Comparison of ENCODE assay signal across 22 mouse cellular contexts in the genomic region with DNA sequence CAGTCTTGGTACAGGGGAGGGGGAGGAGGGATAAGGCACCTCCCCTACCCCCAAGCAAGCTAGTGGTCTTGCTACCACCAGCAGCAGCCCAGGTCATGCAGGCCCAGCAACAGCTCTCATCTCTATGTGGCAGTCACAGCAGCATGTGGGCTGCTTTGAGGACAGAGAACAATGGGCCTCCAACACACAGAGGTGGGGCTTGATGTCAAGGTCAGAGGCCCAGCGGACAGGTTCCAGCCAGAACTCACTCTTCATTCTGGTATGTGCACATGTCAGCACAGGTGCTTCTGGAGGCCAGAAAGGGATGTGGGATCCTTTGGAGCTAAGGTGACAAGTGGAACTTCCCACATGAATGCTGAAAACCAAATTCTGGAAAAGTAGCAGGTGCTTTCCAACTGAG.
A peak's percentile ranks its signal among the peaks of the same experiment; 100 is the strongest.
DNase-seq lines count a peak whose midpoint lies in the region; ATAC-seq lines count a peak whose summit lies in the region.
"Had no signal": no experiment of that assay in that cellular context is flagged by ENCODE, and none has a peak within 500 bp of the region (broad histone marks: within the 10 kb centered on the region; RNA-seq: fewer than 3 reads in every experiment).

No protein-coding gene starts in this region.

- no peaks in the 10 kb centered on the region for H3K9me3 ChIP-seq in heart, embryonic 11.5 days (replicated peaks; ENCODE audit: control insufficient read depth, low read length)
- H3K9me3 ChIP-seq: embryonic facial prominence, embryonic 15.5 days; heart, embryonic 13.5 days; hindbrain, embryonic 15.5 days; intestine, embryonic 15.5 days; liver, embryonic 13.5 days; midbrain, embryonic 15.5 days had no signal

- H3K27ac ChIP-seq in heart, embryonic 11.5 days (ENCODE audit: low read depth, low read length), result no peak overlapping the region
- H3K27ac ChIP-seq: embryonic facial prominence, embryonic 15.5 days; heart, embryonic 13.5 days; hindbrain, embryonic 15.5 days; intestine, embryonic 15.5 days; left cerebral cortex, adult 2 months; liver, embryonic 13.5 days; macrophage; midbrain, embryonic 15.5 days had no signal

- H3K27me3 ChIP-seq in heart, embryonic 11.5 days (ENCODE audit: control insufficient read depth, insufficient read depth, low read length), result no peaks in the 10 kb centered on the region
- H3K27me3 ChIP-seq: CH12.LX; embryonic facial prominence, embryonic 15.5 days; heart, embryonic 13.5 days; hindbrain, embryonic 15.5 days; intestine, embryonic 15.5 days; liver, embryonic 13.5 days; midbrain, embryonic 15.5 days had no signal

- no peak for ATAC-seq in heart, embryonic 11.5 days (replicated peaks; ENCODE audit: insufficient number of reproducible peaks, low FRiP score, low TSS enrichment)
- ATAC-seq: forebrain, embryonic 16.5 days; intestine, embryonic 15.5 days; midbrain, embryonic 15.5 days had no signal

- WGBS in heart, embryonic 11.5 days (ENCODE audit: insufficient replicate concordance), result 78% methylated on average over 1 of the region's 1 CpGs

- no peak overlapping the region for H3K4me2 ChIP-seq in heart, embryonic 11.5 days
- H3K4me2 ChIP-seq: embryonic facial prominence, embryonic 15.5 days; heart, embryonic 13.5 days; hindbrain, embryonic 15.5 days; intestine, embryonic 15.5 days; liver, embryonic 13.5 days; midbrain, embryonic 15.5 days had no signal

- no peak overlapping the region for H3K9ac ChIP-seq in heart, embryonic 11.5 days (ENCODE audit: low read depth, low read length)
- H3K9ac ChIP-seq: embryonic facial prominence, embryonic 15.5 days; heart, embryonic 13.5 days; hindbrain, embryonic 15.5 days; intestine, embryonic 15.5 days; liver, embryonic 13.5 days; midbrain, embryonic 15.5 days had no signal

- H3K36me3 ChIP-seq in heart, embryonic 11.5 days (ENCODE audit: control insufficient read depth, insufficient read depth, low read length), result no peaks in the 10 kb centered on the region
- H3K36me3 ChIP-seq: embryonic facial prominence, embryonic 15.5 days; heart, embryonic 13.5 days; hindbrain, embryonic 15.5 days; intestine, embryonic 15.5 days; liver, embryonic 13.5 days; midbrain, embryonic 15.5 days had no signal

- no peak overlapping the region for H3K4me3 ChIP-seq in heart, embryonic 11.5 days (ENCODE audit: low read depth, low read length)
- H3K4me3 ChIP-seq: embryonic facial prominence, embryonic 15.5 days; heart, embryonic 13.5 days; hindbrain, embryonic 15.5 days; intestine, embryonic 15.5 days; left cerebral cortex, adult 2 months; liver, embryonic 13.5 days; midbrain, embryonic 15.5 days had no signal

- DNase-seq in heart, adult 11 months, result peak; percentile 88
- peak; percentile 11 for DNase-seq in kidney, postnatal 10 days
- no peak for DNase-seq in kidney, adult 9 months
- DNase-seq in urinary bladder, adult 2 months (ENCODE audit: low spot score), result peak; percentile 19
- DNase-seq in urinary bladder, postnatal 4 days (ENCODE audit: low spot score in 2 of 2), result no peak
- peak; percentile 80 for DNase-seq in ZHBTc4 (ENCODE audit: low read depth, low spot score)
- DNase-seq: adrenal gland, postnatal 36 days; B cell, adult 2 months; cerebellum, adult 9-11 months; liver, embryonic 13.5 days; lung, adult 2 months; thymus, adult 18-20 months had no signal

- H3K4me1 ChIP-seq in heart, embryonic 11.5 days (ENCODE audit: control insufficient read depth, insufficient read depth, low read length), result peaks cover 36% of the 10 kb centered on the region

Comparison
In these comparisons a context has a peak if more than half of its experiments do, and no peak if none do; other contexts are left out.
1. DNase-seq: peak in heart, adult 11 months (single experiment), kidney, postnatal 10 days (single experiment), urinary bladder, adult 2 months (single experiment) and ZHBTc4 (single experiment); none in kidney, adult 9 months (single experiment) and urinary bladder, postnatal 4 days (0 of 2).